Mouse (Mus musculus) midbrain, embryonic 15.5 days (tissue): ENCODE results near the gene Myof. TPM values are rescaled to one million over a fixed set of nuclear protein-coding genes. Genes with fewer than 3 reads are reported as not detected.

ENCODE experiments used
- ATAC-seq: fragments of 200-750 bp; cut with Nextera tagmentation; replicated peaks from 2 replicates; pipeline ENCODE4 v1.8.0; 2017; ENCODE audit warnings: moderate TSS enrichment
- H3K27ac ChIP-seq: fragments of 300-500 bp; sonication (generic); 2 replicates; pipeline ENCODE4 v1.5.1; 2015; ENCODE audit warnings: mild to moderate bottlenecking, inconsistent platforms
- H3K27me3 ChIP-seq: fragments of 300-500 bp; sonication (generic); replicated peaks from 2 replicates; pipeline ENCODE4 v1.6.1; 2015; ENCODE audit warnings: inconsistent platforms
- H3K36me3 ChIP-seq: fragments of 300-500 bp; sonication (generic); replicated peaks from 2 replicates; pipeline ENCODE4 v1.6.1; 2015; ENCODE audit warnings: inconsistent platforms
- H3K4me1 ChIP-seq: fragments of 300-500 bp; sonication (generic); 2 replicates; pipeline ENCODE4 v1.6.1; 2015; ENCODE audit warnings: inconsistent platforms
- H3K4me2 ChIP-seq: fragments of 300-500 bp; sonication (generic); 2 replicates; pipeline ENCODE4 v1.6.1; 2015; ENCODE audit warnings: inconsistent platforms, mild to moderate bottlenecking, moderate library complexity
- H3K4me3 ChIP-seq: fragments of 300-500 bp; sonication (generic); 2 replicates; pipeline ENCODE4 v1.5.1; 2015; ENCODE audit warnings: mild to moderate bottlenecking, inconsistent platforms
- H3K9ac ChIP-seq: fragments of 300-500 bp; sonication (generic); 2 replicates; pipeline ENCODE4 v1.6.1; 2015; ENCODE audit warnings: mild to moderate bottlenecking, inconsistent platforms
- H3K9me3 ChIP-seq: fragments of 300-500 bp; sonication (generic); 2 replicates; pipeline ENCODE4 v1.6.1; 2016; ENCODE audit warnings: inconsistent platforms
- WGBS: fragments of 180-500 bp; shearing (Covaris S2); methylation state at CpG from one replicate; pipeline ENCODE4 v1.1.7; 2015; ENCODE audit warnings: mixed read lengths; 5-methylcytosine and 5-hydroxymethylcytosine counted together
- polyA plus RNA-seq: library from polyadenylated mRNA; unstranded; fragments of >200 nt; fragmentation: Nextera tagmentation; extraction: Ambion mirVana; gene quantifications from 2 replicates; pipeline ENCODE4 v1.2.1, GENCODE M21; 2015

The Myof gene
- polyA plus RNA-seq, result 2.1 and 2.5 TPM in 2 replicates

DNA sequence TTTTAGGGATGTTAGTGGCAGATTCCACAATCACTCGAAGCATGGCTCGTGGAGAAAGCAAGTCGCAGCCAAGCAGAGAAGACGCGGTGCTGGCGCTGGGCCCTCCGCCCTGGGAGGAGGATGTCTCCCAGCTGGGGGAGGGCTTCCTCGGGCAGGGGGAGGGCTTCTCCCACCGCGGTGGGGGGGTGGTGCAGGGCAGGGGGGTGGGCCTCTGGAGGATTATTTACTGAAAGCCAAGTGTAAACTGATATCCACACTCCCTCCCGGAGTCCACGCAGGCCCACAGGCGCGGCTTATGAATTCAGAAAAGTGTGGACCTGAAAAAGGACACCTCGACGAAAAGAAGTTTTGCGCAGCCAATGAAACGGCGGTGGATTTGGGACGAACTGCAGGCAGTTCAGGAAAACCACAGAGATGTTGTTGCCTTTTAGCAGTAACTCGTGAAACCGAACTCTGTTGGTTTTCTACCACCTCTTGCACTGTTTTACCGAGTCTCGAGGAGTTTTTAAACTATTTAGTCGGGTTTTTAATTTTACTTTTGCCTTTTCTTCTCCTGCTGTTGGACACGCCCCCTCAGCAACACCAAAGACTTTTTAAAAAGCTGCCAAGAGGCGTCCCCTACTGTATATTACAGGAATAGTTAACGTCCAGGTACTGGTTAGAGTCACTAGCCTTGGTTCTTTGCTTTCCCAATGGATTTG lies at the start of gene Myof:
TSS of gene Myof (minus strand) at position 297 of the 701 bp plus-strand sequence.
- peak within 1 kb of the TSS; percentile 25; the same call in 1 of the 2 replicates for H3K9ac ChIP-seq

DNA sequence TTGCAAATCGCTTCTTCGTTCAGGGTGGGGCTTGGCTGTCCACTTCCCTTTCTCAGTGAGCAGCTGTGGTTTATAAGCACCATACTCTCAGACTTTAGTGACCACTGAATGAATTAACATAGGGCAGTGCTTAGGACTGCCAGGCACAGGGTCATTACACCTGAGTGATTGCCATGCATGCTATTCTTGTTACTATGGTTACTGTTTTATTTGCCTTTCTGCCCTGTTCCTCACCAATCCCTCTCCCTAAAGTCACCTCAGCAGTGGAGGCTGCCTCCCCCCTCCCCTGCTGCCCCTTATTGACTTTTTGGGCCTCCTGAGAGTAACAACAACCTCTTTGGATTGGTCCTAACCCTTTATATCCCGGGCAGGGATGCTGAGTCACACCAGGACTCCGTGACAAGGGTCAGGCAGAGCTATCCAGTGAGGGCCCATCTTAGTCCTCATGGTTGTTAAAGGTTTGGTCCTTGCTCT lies 48.2 kb upstream of the Myof start:
- Histone ChIP-seq H3K4me1 (no peaks in the 10 kb centered on the region), H3K36me3 (no peaks in the 10 kb centered on the region), H3K9me3 (no peaks in the 10 kb centered on the region), H3K9ac (no peak overlapping the region), H3K27ac (no peak overlapping the region), H3K4me2 (no peak overlapping the region), H3K27me3 (peaks cover 13% of the 10 kb centered on the region), H3K4me3 (no peak overlapping the region)
- ATAC-seq, result no peak
- 49% methylated on average over 4 of the region's 4 CpGs for WGBS

More for the DNA sequence above, at the start of gene Myof:
- ATAC-seq, result no peak
- no peaks in the 10 kb centered on the region for H3K36me3 ChIP-seq
- peaks cover 11% of the 10 kb centered on the region for H3K4me1 ChIP-seq
- H3K27me3 ChIP-seq, result peaks cover 28% of the 10 kb centered on the region
- peak within 1 kb of the TSS; percentile 59 for H3K4me2 ChIP-seq
- H3K27ac ChIP-seq, result no peak within 1 kb of the TSS
- 1% methylated on average over 28 of the region's 28 CpGs for WGBS
- no peaks in the 10 kb centered on the region for H3K9me3 ChIP-seq
- H3K4me3 ChIP-seq, result peak within 1 kb of the TSS; percentile 28

DNA sequence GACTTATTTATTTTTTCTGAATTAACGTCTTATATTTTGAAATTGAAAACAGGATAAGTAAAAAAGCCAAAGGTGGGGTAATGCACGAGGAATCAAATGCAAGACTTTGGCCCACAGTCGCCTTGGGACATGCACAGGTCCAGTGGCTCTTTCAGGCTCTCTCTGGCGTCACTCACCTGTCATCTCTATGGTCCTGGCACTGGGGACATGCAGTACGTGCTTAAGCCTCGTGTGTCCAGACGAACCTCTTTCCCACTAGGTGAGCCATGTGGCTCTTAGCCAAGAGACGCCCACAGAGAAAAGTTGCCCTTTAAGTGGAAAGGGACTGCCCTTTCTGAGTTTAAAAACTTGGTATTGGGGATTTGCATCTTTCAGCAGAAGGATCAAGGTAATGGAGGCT lies 46.0 kb upstream of the Myof start:
- no peaks in the 10 kb centered on the region for H3K9me3 ChIP-seq
- WGBS, result 85% methylated on average over 8 of the region's 8 CpGs
- no peak for ATAC-seq

DNA sequence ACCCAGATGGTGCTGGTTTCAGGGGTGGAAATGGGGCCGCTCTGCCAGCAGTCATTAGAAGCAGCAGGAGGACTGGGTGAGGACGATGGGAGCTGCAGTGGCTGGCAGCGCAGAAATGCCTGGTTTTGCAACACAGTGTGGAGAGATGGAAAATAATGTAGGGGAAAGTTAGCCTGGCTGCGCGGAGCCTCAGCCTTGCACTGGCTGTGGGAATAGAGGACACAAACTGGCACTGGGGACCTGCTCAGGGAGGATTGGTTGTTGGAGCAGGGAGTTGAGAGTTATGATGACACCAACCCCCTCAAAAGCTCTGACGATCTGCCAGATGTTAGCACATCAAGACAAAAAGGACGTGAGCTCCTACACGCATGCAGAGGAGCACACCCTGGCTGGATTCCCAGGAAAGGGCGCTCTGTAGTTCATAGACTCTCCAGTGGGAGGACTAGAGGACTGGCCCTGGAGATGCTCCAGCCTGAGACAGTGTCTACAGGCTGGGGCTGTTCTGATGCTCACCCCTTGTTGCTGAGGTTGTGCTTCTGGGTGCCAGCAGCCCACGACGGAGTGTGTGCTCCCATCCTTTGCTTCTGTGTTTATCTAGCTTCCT lies 43.7 kb upstream of the Myof start:
- no peak overlapping the region for H3K4me3 ChIP-seq
- no peaks in the 10 kb centered on the region for H3K36me3 ChIP-seq
- no peak overlapping the region for H3K4me2 ChIP-seq
- no peak overlapping the region for H3K27ac ChIP-seq
- no peaks in the 10 kb centered on the region for H3K27me3 ChIP-seq
- 61% methylated on average over 11 of the region's 11 CpGs for WGBS
- H3K9ac ChIP-seq, result no peak overlapping the region
- peak; percentile 75; the same call in 1 of the 2 replicates for ATAC-seq
- H3K9me3 ChIP-seq, result no peaks in the 10 kb centered on the region
- H3K4me1 ChIP-seq, result no peaks in the 10 kb centered on the region

More for the DNA sequence above, 46.0 kb upstream of the Myof start:
- H3K27ac ChIP-seq, result no peak overlapping the region
- H3K4me2 ChIP-seq, result no peak overlapping the region
- H3K27me3 ChIP-seq, result no peaks in the 10 kb centered on the region
- H3K36me3 ChIP-seq, result no peaks in the 10 kb centered on the region
- no peaks in the 10 kb centered on the region for H3K4me1 ChIP-seq
- H3K9ac ChIP-seq, result no peak overlapping the region
- no peak overlapping the region for H3K4me3 ChIP-seq

DNA sequence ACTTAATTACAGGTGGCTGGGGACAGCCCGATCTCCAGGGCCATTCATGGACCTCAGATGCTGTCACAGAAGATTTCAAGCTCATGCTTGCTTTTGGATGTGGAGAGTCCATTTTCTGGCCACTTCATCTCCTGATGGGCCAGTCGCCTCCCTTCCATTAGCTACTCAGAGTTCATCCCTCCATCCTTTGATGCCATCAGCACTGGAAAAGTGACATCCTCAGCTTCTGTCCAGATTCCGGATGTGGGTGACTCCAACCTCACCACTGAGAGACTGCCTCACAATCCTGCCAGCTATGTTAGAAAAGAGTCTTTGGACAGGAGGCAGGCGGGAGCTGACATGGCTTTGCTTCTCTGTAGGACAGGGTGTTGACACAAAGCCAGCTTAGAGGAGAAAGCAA lies 42.5 kb upstream of the Myof start:
- Histone ChIP-seq H3K4me3 (no peak overlapping the region), H3K4me1 (no peaks in the 10 kb centered on the region), H3K4me2 (no peak overlapping the region), H3K27me3 (no peaks in the 10 kb centered on the region), H3K27ac (no peak overlapping the region), H3K9me3 (no peaks in the 10 kb centered on the region), H3K36me3 (no peaks in the 10 kb centered on the region), H3K9ac (no peak overlapping the region)
- no peak for ATAC-seq
- WGBS, result 85% methylated on average over 4 of the region's 4 CpGs

DNA sequence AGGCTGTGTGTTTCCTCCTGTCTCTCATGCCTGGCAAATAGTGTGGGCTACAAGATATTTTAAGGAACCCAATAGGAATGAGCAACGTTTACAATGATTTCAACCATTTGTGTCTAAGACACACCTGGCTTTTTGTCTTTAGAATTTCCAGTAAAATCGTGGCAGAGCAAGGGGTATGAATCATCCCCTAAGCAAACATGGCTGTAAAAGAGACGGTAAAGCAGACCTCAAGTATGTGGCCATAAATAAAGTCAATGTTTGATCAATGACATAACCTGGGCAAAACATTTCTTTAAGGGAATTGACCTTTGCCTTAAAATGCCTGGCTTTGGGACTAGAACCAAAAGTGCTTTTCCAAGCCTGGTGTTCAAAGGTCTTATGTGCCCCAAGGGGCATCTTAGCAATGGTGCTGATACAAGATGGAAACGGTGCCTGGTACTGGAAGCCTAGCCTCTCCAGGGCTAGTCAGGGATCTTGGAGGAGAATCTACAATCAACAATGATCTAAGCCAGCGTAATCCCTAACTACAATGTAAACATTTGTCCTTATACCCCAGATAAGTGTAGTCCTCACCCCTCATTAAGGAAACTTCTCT lies 39.7 kb upstream of the Myof start:
- no peak overlapping the region for H3K9ac ChIP-seq
- H3K27me3 ChIP-seq, result no peaks in the 10 kb centered on the region
- no peaks in the 10 kb centered on the region for H3K4me1 ChIP-seq
- 72% methylated on average over 5 of the region's 5 CpGs for WGBS
- H3K36me3 ChIP-seq, result no peaks in the 10 kb centered on the region
- no peak for ATAC-seq
- no peak overlapping the region for H3K4me2 ChIP-seq
- no peaks in the 10 kb centered on the region for H3K9me3 ChIP-seq
- H3K27ac ChIP-seq, result no peak overlapping the region
- no peak overlapping the region for H3K4me3 ChIP-seq

DNA sequence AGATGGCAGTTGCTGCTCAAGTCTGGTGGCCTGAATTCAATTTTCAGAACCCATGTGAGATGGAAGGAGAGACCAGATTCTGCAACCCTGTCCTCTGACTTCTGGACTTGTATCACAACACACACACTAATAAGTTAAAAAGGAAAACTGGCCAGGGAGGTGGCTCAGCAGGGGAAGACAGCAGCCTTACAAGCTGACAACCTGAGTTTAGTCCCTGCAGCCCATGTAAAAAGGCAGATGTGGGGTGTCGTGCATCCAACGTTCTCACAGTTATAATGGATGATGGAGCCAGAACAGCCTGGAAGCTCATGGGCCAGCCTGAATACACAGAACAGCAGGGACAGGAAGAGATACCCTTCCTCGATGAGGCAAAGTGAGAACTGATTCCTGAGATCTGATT lies 38.0 kb upstream of the Myof start:
- H3K27me3 ChIP-seq, result no peaks in the 10 kb centered on the region
- 80% methylated on average over 3 of the region's 3 CpGs for WGBS
- no peaks in the 10 kb centered on the region for H3K4me1 ChIP-seq
- no peak overlapping the region for H3K4me2 ChIP-seq
- no peaks in the 10 kb centered on the region for H3K36me3 ChIP-seq
- H3K27ac ChIP-seq, result no peak overlapping the region
- no peak for ATAC-seq
- H3K9me3 ChIP-seq, result no peaks in the 10 kb centered on the region
- H3K9ac ChIP-seq, result no peak overlapping the region
- H3K4me3 ChIP-seq, result no peak overlapping the region

DNA sequence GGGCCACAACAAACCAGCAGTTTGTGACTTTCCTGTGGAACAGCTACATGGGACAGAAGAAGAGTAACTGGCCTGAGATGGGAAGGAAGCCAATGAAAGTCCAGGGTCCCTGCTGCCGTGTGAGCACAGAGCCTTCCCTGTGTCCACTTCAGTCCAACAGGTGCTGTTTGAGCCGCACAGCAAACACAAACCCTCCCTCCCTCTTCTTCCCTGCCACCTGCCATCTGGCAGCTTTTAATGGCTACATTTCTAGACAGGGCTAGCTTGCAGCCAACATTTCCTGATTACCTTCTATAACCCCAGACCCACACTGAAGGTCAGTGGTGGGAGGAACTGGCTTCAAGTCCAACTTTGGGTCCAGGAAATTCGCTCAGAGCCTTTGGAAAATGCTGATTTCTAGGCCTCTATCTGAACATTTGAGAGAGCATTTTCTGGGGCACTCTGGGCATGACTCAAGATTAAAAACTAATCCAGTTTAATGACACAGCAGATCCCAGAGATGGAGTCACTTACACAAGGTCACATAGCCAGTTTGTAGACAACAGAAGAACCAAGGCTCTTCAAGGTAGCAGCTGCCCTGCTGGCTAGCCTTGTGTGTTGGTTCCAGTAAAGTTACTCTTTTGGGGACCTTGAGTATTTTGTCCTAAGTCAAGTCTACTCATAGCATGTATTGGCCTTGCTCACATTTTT lies 34.6 kb upstream of the Myof start:
- H3K27me3 ChIP-seq, result no peaks in the 10 kb centered on the region
- 79% methylated on average over 3 of the region's 3 CpGs for WGBS
- no peak overlapping the region for H3K4me3 ChIP-seq
- no peak overlapping the region for H3K9ac ChIP-seq
- H3K4me1 ChIP-seq, result no peaks in the 10 kb centered on the region
- ATAC-seq, result no peak
- H3K36me3 ChIP-seq, result no peaks in the 10 kb centered on the region
- no peak overlapping the region for H3K4me2 ChIP-seq
- no peak overlapping the region for H3K27ac ChIP-seq
- no peaks in the 10 kb centered on the region for H3K9me3 ChIP-seq

DNA sequence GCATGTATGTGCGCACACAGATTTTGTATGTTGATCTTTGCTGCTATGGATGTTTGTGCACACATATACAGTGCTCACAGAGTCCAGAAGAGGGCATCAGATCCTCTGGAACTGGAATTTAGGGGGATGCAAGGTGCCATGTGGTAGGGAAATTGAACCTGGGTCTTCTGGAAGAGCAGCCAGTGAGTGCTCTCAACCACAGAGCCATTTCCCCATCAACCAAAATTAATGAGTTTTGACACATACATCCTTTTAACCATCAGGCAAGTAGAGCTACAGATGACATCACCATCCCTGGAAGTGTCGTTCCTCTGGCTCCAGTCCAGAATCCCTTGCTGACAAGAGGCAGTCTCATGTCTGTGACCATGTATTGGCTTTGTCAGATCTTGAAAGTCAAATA lies 32.9 kb upstream of the Myof start:
- no peaks in the 10 kb centered on the region for H3K27me3 ChIP-seq
- H3K4me1 ChIP-seq, result no peaks in the 10 kb centered on the region
- no peak for ATAC-seq
- H3K36me3 ChIP-seq, result no peaks in the 10 kb centered on the region
- WGBS, result 72% methylated on average over 2 of the region's 2 CpGs
- H3K9ac ChIP-seq, result no peak overlapping the region
- no peak overlapping the region for H3K4me2 ChIP-seq
- H3K4me3 ChIP-seq, result no peak overlapping the region
- no peaks in the 10 kb centered on the region for H3K9me3 ChIP-seq
- no peak overlapping the region for H3K27ac ChIP-seq

DNA sequence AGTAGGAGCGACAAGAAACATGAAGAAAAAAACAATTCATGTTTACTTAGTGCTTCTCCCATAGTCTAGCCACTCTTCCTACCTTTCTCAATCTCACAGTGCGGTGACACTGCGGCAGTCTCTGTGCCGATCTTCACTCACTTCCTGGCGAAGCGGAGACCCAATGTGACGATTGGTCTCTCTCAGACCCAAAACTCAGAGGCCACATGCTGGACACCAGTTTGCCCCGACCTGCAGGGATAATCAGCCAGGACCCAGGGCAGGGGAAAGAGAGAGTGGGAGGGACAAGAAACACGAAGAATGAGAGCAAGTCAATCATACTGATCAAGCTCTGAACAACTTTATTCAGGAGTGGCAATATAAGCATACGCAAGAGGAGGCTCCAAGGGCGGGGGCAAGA lies 31.7 kb upstream of the Myof start:
- Histone ChIP-seq H3K27me3 (no peaks in the 10 kb centered on the region), H3K9ac (no peak overlapping the region), H3K4me1 (no peaks in the 10 kb centered on the region), H3K36me3 (no peaks in the 10 kb centered on the region), H3K9me3 (no peaks in the 10 kb centered on the region), H3K4me2 (no peak overlapping the region), H3K27ac (no peak overlapping the region), H3K4me3 (no peak overlapping the region)
- ATAC-seq, result no peak
- WGBS, result 83% methylated on average over 11 of the region's 11 CpGs

DNA sequence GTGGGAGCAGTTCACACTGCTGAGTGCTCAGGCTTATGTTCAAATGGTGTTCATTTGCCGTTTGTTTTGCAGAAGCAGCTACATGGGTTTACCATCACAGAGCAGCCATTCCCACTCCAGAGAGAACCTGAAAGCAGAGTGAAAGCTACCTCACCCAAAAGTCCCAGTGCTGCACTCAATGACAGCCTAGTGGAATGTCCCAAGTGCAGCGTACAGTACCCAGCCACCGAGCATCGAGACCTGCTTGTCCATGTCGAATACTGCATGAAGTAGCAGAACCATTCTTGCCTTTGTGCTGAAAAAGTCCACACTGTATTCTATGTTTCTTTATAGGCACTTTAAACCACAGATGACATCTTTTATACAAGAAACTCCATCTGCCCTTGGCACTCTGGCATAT lies 29.8 kb upstream of the Myof start:
- Histone ChIP-seq H3K27me3 (no peaks in the 10 kb centered on the region), H3K4me3 (no peak overlapping the region), H3K36me3 (no peaks in the 10 kb centered on the region), H3K4me1 (no peaks in the 10 kb centered on the region), H3K9me3 (no peaks in the 10 kb centered on the region), H3K9ac (no peak overlapping the region), H3K27ac (no peak overlapping the region), H3K4me2 (no peak overlapping the region)
- no peak for ATAC-seq
- 95% methylated on average over 5 of the region's 5 CpGs for WGBS

DNA sequence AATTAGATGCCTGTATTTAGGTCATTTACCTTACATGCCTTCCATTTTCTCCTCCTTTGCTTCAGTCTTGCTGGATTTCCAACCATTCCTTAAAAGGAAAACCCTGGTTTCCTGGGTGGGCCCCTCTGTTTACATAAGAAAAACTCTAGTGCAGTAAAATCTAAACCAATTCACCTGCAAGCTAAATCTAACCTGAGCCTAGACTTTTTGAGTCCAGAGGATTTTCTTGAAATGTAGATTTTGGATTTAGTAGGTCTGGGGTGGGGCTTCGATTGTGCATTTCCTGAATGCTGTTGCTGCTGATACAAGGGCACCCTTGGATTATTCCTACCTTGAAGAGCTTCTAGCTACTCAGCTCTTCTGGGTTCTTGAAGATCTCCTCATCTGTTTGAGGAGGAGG lies 20.7 kb upstream of the Myof start:
- Histone ChIP-seq H3K4me3 (no peak overlapping the region), H3K9me3 (no peaks in the 10 kb centered on the region), H3K36me3 (no peaks in the 10 kb centered on the region), H3K9ac (no peak overlapping the region), H3K4me1 (no peaks in the 10 kb centered on the region), H3K27ac (no peak overlapping the region), H3K27me3 (no peaks in the 10 kb centered on the region), H3K4me2 (no peak overlapping the region)
- 89% methylated on average over 1 of the region's 1 CpGs for WGBS
- no peak for ATAC-seq
